Mouse (Mus musculus): ENCODE measurements around the gene Syp. TPM values are rescaled to one million over a fixed set of nuclear protein-coding genes. Genes with fewer than 3 reads are reported as not detected.

Syp gene
- total RNA-seq (2023; ENCODE audit: inconsistent age), result 0.19 to 0.39 TPM (median 0.39 TPM) in 3 of 4 replicates, not detected in the other

DNA sequence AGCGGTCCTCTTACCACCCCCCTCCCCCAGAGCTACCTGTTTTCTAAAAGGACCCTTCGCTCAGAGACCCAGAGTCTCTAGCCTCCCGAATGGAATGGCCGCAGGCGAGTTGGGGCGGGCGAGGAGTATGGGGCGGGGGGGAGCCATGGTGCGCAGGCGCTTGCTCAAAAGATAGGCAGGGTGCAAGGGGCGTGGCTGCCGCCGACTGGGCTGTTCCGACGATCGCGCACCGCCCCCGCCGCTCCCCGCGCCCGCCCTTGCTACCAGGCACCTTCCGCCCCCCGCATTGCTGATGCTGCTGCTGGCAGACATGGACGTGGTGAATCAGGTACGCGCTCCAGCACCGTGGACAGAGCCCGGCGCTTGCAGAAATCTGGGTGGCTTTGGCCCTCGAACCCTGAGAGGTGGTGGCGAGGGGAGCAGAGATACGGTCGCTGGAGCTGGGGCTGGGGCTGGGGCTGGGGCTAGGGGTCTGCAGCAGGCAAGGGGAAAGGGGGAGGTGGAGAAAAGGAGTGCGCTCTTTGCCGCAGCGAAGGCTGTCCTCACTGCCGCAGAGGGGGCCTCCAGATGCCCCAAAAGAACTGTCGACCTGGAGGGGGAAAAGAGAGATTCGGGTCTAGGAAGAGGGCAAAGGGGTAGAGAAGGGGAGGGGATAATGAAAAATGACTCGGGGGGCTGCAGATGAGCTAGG lies at the start of gene Syp:
TSS of gene Syp (plus strand) at position 71 of the 691 bp plus-strand sequence.

DNA sequence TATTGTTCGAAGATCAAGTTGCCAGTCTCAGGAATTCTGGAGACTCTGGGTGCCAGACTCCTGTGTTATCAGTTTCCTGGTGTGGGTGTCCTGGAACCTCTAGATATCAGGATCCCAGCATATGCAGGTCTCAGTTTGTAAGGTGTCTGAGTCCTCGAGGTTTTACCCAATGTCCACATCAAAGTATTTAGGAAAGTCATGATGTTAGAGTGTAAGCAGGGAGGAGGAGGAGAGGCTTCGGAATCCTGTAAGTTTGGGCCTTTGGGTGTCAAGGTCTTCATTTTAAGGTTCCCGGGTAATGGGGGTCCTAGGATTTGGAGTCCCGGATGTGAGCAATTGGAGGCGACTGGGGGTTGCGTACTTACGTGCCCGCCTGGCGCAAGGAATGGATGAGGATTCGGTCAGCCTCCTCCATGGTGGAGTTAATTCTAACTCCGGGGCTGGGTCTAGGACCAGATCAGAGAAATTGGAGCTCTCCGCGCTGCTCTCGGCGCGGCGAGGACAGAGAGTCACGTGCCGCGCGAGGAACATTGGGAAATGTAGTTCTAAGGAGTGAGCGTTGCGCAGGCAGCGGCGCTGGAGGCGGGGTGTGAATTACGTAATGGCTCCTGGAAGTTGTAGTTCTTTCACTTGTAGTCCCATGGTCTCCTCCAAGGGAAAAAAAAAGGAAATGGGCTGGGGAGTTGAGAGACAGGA lies 33.2 kb upstream of the Syp start, which contains the start of gene Ccdc22:
TSS of gene Ccdc22 (minus strand) at position 639 of the 696 bp plus-strand sequence.

DNA sequence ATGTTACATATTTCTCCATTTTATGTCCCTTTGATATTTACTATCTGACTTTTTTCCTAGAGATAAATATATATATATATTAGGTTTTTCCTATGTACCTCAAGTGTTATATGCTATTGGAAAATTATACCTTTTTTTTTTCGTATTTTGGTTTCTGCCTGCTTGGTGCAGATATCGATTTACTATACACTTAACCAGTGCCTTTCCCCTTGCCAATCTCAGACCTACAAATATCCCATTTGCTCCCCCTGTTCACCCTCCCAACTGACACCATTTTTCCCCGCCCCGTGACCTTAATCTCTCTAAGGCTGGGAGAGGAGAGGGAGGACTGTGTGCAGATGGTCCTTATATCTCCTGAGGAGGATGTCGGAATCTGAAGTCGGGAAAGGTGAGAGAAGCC lies 31.5 kb upstream of the Syp start, which contains the start of gene Cacna1f:
TSS of gene Cacna1f (plus strand) at position 301 of the 400 bp plus-strand sequence.

DNA sequence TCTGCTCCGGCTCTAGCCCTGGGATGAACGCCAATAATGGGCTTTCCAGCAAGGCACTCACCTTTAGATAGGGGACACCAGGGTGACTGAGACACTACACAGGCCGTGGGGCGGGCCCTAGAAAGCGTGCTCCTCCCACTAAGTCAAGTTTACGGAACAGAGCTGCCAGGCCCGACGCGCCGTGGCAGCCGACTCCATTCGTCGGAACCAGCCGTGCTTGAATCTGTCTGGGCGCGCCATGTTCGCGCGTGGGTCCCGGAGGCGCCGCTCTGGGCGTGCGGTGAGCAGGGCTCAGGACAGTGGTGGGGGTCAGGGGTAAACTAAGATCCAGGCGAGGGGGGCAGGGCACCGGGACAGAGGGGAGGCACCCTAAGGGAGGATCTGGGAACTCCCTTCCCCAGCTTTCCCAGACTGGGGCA lies 19.0 kb downstream of the Syp start, which contains the start of gene Prickle3:
TSS of gene Prickle3 (plus strand) at position 40 of the 419 bp plus-strand sequence.

GRCm38 (mm10) chrX:7670921-7671623 lies 32.8 kb downstream of the Syp start, which contains the start of gene Plp2:
TSS of gene Plp2 (minus strand) at chrX:7671390.

GRCm38 (mm10) chrX:7680864-7681263 lies 42.6 kb downstream of the Syp start, which contains the start of gene Magix:
TSS of gene Magix (minus strand) at chrX:7681251.

GRCm38 (mm10) chrX:7696954-7697381 lies 58.7 kb downstream of the Syp start, which contains the start of gene Gpkow:
TSS of gene Gpkow (plus strand) at chrX:7697131.

Other genes with a start within 250 kb of the Syp start
- gene Foxp3, start 64.8 kb upstream of the Syp start, total RNA-seq (2023; ENCODE audit: inconsistent age), result not detected in 4 replicates
- gene Ppp1r3f, start 64.2 kb upstream of the Syp start, total RNA-seq (2023; ENCODE audit: inconsistent age), result 6.6 to 7.6 TPM (median 6.9 TPM) in 4 replicates
- 23.0 to 25.1 TPM (median 24.2 TPM) in 4 replicates for gene Ccdc22, start 33.0 kb upstream of the Syp start, total RNA-seq (2023; ENCODE audit: inconsistent age)
- not detected in 4 replicates for gene Cacna1f, start 31.4 kb upstream of the Syp start, total RNA-seq (2023; ENCODE audit: inconsistent age)
- 24.8 to 33.8 TPM (median 31.3 TPM) in 4 replicates for gene Prickle3, start 18.8 kb downstream of the Syp start, total RNA-seq (2023; ENCODE audit: inconsistent age)
- 84.5 to 110 TPM (median 102 TPM) in 4 replicates for gene Plp2, start 32.9 kb downstream of the Syp start, total RNA-seq (2023; ENCODE audit: inconsistent age)
- not detected in 4 replicates for gene Magix, start 42.8 kb downstream of the Syp start, total RNA-seq (2023; ENCODE audit: inconsistent age)
- gene Gpkow, start 58.7 kb downstream of the Syp start, total RNA-seq (2023; ENCODE audit: inconsistent age), result 48.1 to 53.2 TPM (median 52.3 TPM) in 4 replicates
- gene Wdr45, start 75.9 kb downstream of the Syp start, total RNA-seq (2023; ENCODE audit: inconsistent age), result 63.9 to 81.8 TPM (median 66.9 TPM) in 4 replicates
- gene Gm45208, start 83.8 kb downstream of the Syp start, total RNA-seq (2023; ENCODE audit: inconsistent age), result not detected in 4 replicates
- 13.8 to 16.3 TPM (median 14.6 TPM) in 4 replicates for gene Praf2, start 90.0 kb downstream of the Syp start, total RNA-seq (2023; ENCODE audit: inconsistent age)
- gene Ccdc120, start 112.4 kb downstream of the Syp start, total RNA-seq (2023; ENCODE audit: inconsistent age), result not detected in 4 replicates
- gene Tfe3, start 124.1 kb downstream of the Syp start, total RNA-seq (2023; ENCODE audit: inconsistent age), result 25.5 to 32.5 TPM (median 29.5 TPM) in 4 replicates
- 275 to 287 TPM (median 279 TPM) in 4 replicates for gene Gripap1, start 151.3 kb downstream of the Syp start, total RNA-seq (2023; ENCODE audit: inconsistent age)
- 0.74 to 1.5 TPM (median 0.90 TPM) in 4 replicates for gene Kcnd1, start 183.8 kb downstream of the Syp start, total RNA-seq (2023; ENCODE audit: inconsistent age)
- 194 to 202 TPM (median 199 TPM) in 4 replicates for gene Otud5, start 202.9 kb downstream of the Syp start, total RNA-seq (2023; ENCODE audit: inconsistent age)
- 50.5 to 68.4 TPM (median 57.8 TPM) in 4 replicates for gene Pim2, start 239.8 kb downstream of the Syp start, total RNA-seq (2023; ENCODE audit: inconsistent age)
- 25.9 to 33.3 TPM (median 32.3 TPM) in 4 replicates for gene Slc35a2, start 245.6 kb downstream of the Syp start, total RNA-seq (2023; ENCODE audit: inconsistent age)

Data from B cell, adult (primary cell).